Mouse (Mus musculus): Measurements from ENCODE around the gene Tnc. TPM values are rescaled to one million over a fixed set of nuclear protein-coding genes. Genes with fewer than 3 reads are reported as not detected.

Tnc gene
- total and polyA plus RNA-seq, 2 experiments from 2014 or later = 37.7 to 166 TPM

DNA sequence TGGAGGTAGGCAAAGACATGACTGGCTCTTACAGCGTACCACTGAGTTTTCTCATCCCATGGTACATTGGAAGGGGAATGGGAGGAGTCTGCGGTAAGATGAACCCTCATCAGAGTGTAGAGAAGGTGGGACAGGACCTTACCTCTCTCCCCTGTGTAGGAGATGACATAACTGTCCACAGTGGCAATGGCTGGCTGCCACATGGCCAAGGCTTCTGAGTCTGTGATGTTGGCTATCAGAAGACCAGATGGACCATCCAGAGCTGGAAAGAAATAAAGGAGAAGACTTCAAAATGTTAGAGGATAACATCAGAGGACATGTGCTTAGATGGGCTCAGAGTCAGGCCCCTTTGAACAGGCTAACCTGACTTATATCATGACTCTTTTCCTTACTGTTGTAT is 74.3 kb downstream of the Tnc start:
- ATAC-seq (no peak), DNase-seq (ENCODE audit: low spot score) (no peak)
- Histone ChIP-seq H3K36me3 (ENCODE audit: insufficient read depth, low read length) (no peaks in the 10 kb centered on the region), H3K27me3 (ENCODE audit: insufficient read depth, low read length) (no peaks in the 10 kb centered on the region), H3K4me1 (ENCODE audit: insufficient read depth, low read length) (no peaks in the 10 kb centered on the region), H3K27ac (no peak overlapping the region), H3K4me3 (ENCODE audit: low read length) (no peak overlapping the region), H3K9ac (replicated peaks; ENCODE audit: low read length) (no peak overlapping the region), H3K4me2 (ENCODE audit: low read depth, low read length) (no peak overlapping the region), H3K9me3 (ENCODE audit: low read length) (no peaks in the 10 kb centered on the region)
- no peak for TF ChIP-seq CTCF (IDR thresholded peaks at IDR 0.05; ENCODE audit: low read depth)
- WGBS = 92% methylated on average over 2 of the region's 2 CpGs

DNA sequence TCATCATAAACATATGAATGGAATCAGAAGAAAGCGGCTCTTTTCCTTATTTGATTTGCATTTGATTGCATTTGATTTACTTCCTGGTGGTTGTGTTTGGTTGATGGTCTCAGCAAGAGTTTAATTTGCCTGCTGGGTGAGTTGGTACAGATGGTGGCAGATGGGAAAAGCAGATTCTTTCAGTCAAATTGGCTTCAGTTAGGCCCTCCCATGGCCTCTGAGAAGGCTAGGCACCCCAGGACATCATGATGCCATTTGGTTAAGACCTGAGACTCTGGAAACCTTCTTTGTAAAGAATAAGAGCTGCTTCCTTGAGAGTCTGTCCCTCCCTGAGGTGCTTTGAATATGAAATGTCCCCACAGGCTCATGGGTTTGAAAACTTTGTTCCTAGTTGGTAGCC is 75.1 kb downstream of the Tnc start:
- H3K4me2 ChIP-seq (ENCODE audit: low read depth, low read length) = no peak overlapping the region
- WGBS = 41% methylated on average over 1 of the region's 1 CpGs
- H3K27me3 ChIP-seq (ENCODE audit: insufficient read depth, low read length) = no peaks in the 10 kb centered on the region
- H3K4me3 ChIP-seq (ENCODE audit: low read length) = no peak overlapping the region
- H3K36me3 ChIP-seq (ENCODE audit: insufficient read depth, low read length) = no peaks in the 10 kb centered on the region
- no peak overlapping the region for H3K9ac ChIP-seq (replicated peaks; ENCODE audit: low read length)
- DNase-seq (ENCODE audit: low spot score) (peak; percentile 42), ATAC-seq (peak; percentile 62; the same call in 1 of the 2 replicates)
- H3K9me3 ChIP-seq (ENCODE audit: low read length) = no peaks in the 10 kb centered on the region
- no peak for TF ChIP-seq CTCF (IDR thresholded peaks at IDR 0.05; ENCODE audit: low read depth)
- no peaks in the 10 kb centered on the region for H3K4me1 ChIP-seq (ENCODE audit: insufficient read depth, low read length)
- H3K27ac ChIP-seq = no peak overlapping the region

DNA sequence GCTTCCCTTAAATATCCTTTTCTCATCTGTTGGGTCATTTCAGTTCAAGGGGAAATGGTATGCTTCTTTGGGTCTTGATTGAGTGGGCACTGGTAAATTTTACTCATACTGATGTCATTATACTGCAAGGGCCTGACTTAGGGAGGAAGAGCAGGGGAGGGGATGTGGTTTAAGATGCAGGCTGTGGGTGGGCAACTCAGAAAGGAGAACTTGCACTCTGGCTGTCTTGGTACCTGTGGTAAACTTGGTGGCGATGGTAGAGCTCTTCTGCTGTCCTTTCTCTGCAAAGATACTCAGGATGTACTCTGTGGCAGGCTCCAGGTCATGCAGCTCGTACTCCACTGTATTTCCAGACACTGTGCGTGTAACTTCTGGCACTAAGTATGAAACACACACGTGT is 75.9 kb downstream of the Tnc start:
- WGBS = 78% methylated on average over 4 of the region's 4 CpGs
- DNase-seq (ENCODE audit: low spot score) (no peak), ATAC-seq (no peak)
- H3K9me3 ChIP-seq (ENCODE audit: low read length) = no peaks in the 10 kb centered on the region
- no peak overlapping the region for H3K4me2 ChIP-seq (ENCODE audit: low read depth, low read length)
- H3K36me3 ChIP-seq (ENCODE audit: insufficient read depth, low read length) = no peaks in the 10 kb centered on the region
- H3K27me3 ChIP-seq (ENCODE audit: insufficient read depth, low read length) = no peaks in the 10 kb centered on the region
- H3K9ac ChIP-seq (replicated peaks; ENCODE audit: low read length) = no peak overlapping the region
- TF ChIP-seq CTCF (IDR thresholded peaks at IDR 0.05; ENCODE audit: low read depth) = no peak
- H3K4me1 ChIP-seq (ENCODE audit: insufficient read depth, low read length) = no peaks in the 10 kb centered on the region
- H3K4me3 ChIP-seq (ENCODE audit: low read length) = no peak overlapping the region
- H3K27ac ChIP-seq = no peak overlapping the region

DNA sequence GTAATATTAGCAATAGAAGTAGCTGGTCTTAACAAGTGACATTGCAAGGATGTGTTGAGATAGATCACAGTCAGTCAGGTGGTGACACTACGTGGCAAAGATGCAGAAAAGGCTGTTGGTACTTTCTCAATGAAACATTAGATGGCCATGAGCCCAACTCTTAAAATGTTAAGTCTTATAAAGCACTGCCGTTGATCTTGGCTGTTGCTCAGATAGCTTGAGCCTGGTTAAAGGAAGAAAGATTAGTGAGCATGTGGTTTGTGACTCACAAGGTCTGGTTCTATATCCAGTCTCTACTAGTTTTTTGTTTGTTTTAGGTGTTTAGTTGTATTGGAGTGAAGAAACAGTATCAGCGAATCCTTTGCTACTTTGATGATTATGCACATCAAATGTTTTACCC is 76.9 kb downstream of the Tnc start:
- no peak for ATAC-seq
- 79% methylated on average over 3 of the region's 3 CpGs for WGBS
- H3K4me2 ChIP-seq (ENCODE audit: low read depth, low read length) = no peak overlapping the region

DNA sequence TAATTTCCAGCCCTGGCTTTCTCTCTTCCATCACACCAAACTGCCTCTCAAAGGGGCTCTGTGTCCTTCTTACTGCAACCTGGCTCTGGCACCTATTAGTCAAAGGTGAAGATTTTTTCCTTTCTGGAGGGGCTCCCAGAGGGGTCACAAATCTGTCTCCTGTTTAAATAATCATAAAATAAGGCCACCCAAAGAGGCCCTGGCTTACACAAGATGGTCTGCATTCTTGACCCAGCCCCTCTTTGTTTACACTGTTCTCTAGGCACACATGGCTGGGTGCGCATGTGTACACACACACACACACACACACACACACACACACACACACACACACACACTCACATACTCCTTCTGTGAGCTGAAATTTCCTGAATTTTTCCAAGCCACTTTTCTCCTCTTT is 83.4 kb downstream of the Tnc start:
- ATAC-seq (no peak), DNase-seq (ENCODE audit: low spot score) (no peak)
- no peak overlapping the region for H3K27ac ChIP-seq
- H3K27me3 ChIP-seq (ENCODE audit: insufficient read depth, low read length) = no peaks in the 10 kb centered on the region
- WGBS = 81% methylated on average over 1 of the region's 1 CpGs
- H3K9ac ChIP-seq (replicated peaks; ENCODE audit: low read length) = no peak overlapping the region
- no peak for TF ChIP-seq CTCF (IDR thresholded peaks at IDR 0.05; ENCODE audit: low read depth)
- no peak overlapping the region for H3K4me2 ChIP-seq (ENCODE audit: low read depth, low read length)
- no peaks in the 10 kb centered on the region for H3K4me1 ChIP-seq (ENCODE audit: insufficient read depth, low read length)
- no peak overlapping the region for H3K4me3 ChIP-seq (ENCODE audit: low read length)
- no peaks in the 10 kb centered on the region for H3K36me3 ChIP-seq (ENCODE audit: insufficient read depth, low read length)
- no peaks in the 10 kb centered on the region for H3K9me3 ChIP-seq (ENCODE audit: low read length)

More for the DNA sequence above, 76.9 kb downstream of the Tnc start:
- H3K27ac ChIP-seq = no peak overlapping the region
- no peak for DNase-seq (ENCODE audit: low spot score)
- H3K9me3 ChIP-seq (ENCODE audit: low read length) = no peaks in the 10 kb centered on the region
- H3K4me1 ChIP-seq (ENCODE audit: insufficient read depth, low read length) = no peaks in the 10 kb centered on the region
- no peak for TF ChIP-seq CTCF (IDR thresholded peaks at IDR 0.05; ENCODE audit: low read depth)
- H3K27me3 ChIP-seq (ENCODE audit: insufficient read depth, low read length) = no peaks in the 10 kb centered on the region
- H3K36me3 ChIP-seq (ENCODE audit: insufficient read depth, low read length) = no peaks in the 10 kb centered on the region
- no peak overlapping the region for H3K4me3 ChIP-seq (ENCODE audit: low read length)
- no peak overlapping the region for H3K9ac ChIP-seq (replicated peaks; ENCODE audit: low read length)

DNA sequence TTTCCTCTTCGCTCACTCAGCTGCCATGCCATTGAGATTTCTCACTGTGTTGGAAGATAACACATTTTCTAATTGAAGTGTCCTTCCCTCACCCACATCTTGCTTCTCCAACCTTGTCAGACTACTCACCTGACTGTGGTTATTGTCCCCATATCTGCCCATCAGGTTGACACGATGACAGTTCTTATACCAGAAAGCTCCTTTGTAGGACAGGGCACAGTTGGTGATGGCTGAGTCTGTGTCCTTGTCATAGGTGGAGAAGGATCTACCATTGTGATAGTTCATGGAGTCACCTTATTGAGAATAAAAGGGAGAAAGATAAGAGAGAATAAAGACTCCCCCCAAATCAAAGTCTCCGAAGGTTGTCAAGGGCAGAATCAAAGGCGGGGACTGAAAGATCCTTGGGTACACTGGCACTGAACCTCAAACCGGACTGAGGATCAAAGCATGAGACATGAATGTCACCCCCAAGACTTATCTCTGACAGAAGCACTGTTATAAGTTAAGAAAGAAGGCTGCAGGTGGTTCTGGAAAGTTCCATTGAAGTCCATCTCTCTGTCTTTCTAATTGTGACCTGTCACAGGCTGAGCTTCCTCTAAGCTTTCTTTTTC is 84.9 kb downstream of the Tnc start:
- no peak overlapping the region for H3K9ac ChIP-seq (replicated peaks; ENCODE audit: low read length)
- H3K4me3 ChIP-seq (ENCODE audit: low read length) = no peak overlapping the region
- no peaks in the 10 kb centered on the region for H3K4me1 ChIP-seq (ENCODE audit: insufficient read depth, low read length)
- no peak for DNase-seq (ENCODE audit: low spot score)
- no peaks in the 10 kb centered on the region for H3K9me3 ChIP-seq (ENCODE audit: low read length)
- no peaks in the 10 kb centered on the region for H3K27me3 ChIP-seq (ENCODE audit: insufficient read depth, low read length)
- no peak for TF ChIP-seq CTCF (IDR thresholded peaks at IDR 0.05; ENCODE audit: low read depth)
- H3K36me3 ChIP-seq (ENCODE audit: insufficient read depth, low read length) = no peaks in the 10 kb centered on the region
- ATAC-seq = no peak
- H3K4me2 ChIP-seq (ENCODE audit: low read depth, low read length) = no peak overlapping the region
- WGBS = 90% methylated on average over 5 of the region's 5 CpGs
- H3K27ac ChIP-seq = no peak overlapping the region

DNA sequence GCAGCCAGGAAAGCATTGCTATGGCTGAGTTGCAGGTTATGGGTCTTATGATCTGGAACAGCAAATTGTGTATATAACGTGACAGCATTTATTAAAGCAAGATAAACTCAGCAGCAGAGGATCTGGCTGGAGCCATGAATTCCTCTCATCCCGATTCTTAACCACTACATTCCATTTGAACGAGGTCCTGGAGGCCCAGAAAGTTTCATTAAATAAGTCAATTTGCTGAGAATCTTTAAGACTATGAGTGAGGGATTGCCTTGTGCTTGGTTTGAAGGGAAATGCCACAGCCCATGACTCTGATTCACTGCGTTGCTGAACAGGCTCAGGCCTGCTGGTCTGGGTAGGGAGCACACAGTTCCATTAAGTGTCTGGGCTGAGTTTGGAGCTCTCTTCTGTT is 88.2 kb downstream of the Tnc start:
- Histone ChIP-seq H3K27ac (no peak overlapping the region), H3K27me3 (ENCODE audit: insufficient read depth, low read length) (no peaks in the 10 kb centered on the region), H3K9ac (replicated peaks; ENCODE audit: low read length) (no peak overlapping the region), H3K9me3 (ENCODE audit: low read length) (no peaks in the 10 kb centered on the region), H3K4me2 (ENCODE audit: low read depth, low read length) (no peak overlapping the region), H3K36me3 (ENCODE audit: insufficient read depth, low read length) (no peaks in the 10 kb centered on the region), H3K4me1 (ENCODE audit: insufficient read depth, low read length) (no peaks in the 10 kb centered on the region), H3K4me3 (ENCODE audit: low read length) (no peak overlapping the region)
- TF ChIP-seq CTCF (IDR thresholded peaks at IDR 0.05; ENCODE audit: low read depth) = no peak
- ATAC-seq (no peak), DNase-seq (ENCODE audit: low spot score) (no peak)
- WGBS = 88% methylated on average over 4 of the region's 4 CpGs
